Mouse (Mus musculus) thymus, adult 2 months (tissue): ENCODE data around the gene Pcnp. TPM values are rescaled to one million over a fixed set of nuclear protein-coding genes. Genes with fewer than 3 reads are reported as not detected.

Experiments used
- DNase-seq: peaks from one replicate; pipeline ENCODE4 v3.0.0; 2021
- H3K27ac ChIP-seq: fragments of 200-500 bp; 2 replicates; pipeline ENCODE4 v1.5.1; 2012; ENCODE audit warnings: low read length, control low read depth; ENCODE audit not compliant: control insufficient read depth, insufficient read depth
- H3K27me3 ChIP-seq: fragments of 200-500 bp; 2 replicates; pipeline ENCODE4 v1.6.1; 2012; ENCODE audit warnings: mild to moderate bottlenecking, low read length, moderate library complexity, mixed read lengths; ENCODE audit not compliant: control insufficient read depth, insufficient read depth
- H3K36me3 ChIP-seq: fragments of 200-500 bp; 2 replicates; pipeline ENCODE4 v1.6.1; 2012; ENCODE audit warnings: mild to moderate bottlenecking, low read length, moderate library complexity; ENCODE audit not compliant: control insufficient read depth, insufficient read depth
- H3K4me1 ChIP-seq: fragments of 200-500 bp; replicated peaks from 2 replicates; pipeline ENCODE4 v1.6.1; 2012; ENCODE audit warnings: low read length; ENCODE audit not compliant: control insufficient read depth, insufficient read depth
- H3K4me3 ChIP-seq: fragments of 200-500 bp; 2 replicates; pipeline ENCODE4 v1.5.1; 2012; ENCODE audit warnings: mild to moderate bottlenecking, low read length, control low read depth, moderate library complexity; ENCODE audit not compliant: control insufficient read depth, insufficient read depth
- CTCF ChIP-seq: fragments of 200-500 bp; IDR thresholded peaks from 2 replicates; pipeline ENCODE4 v1.5.1; 2012; ENCODE audit warnings: mild to moderate bottlenecking, control low read depth, low read length, moderate library complexity, borderline replicate concordance; ENCODE audit not compliant: control insufficient read depth, poor library complexity, insufficient read depth; ENCODE audit errors: extremely low read depth
- POLR2A ChIP-seq: fragments of 200-500 bp; IDR thresholded peaks from 2 replicates; pipeline ENCODE4 v1.6.1; 2012; ENCODE audit warnings: mild to moderate bottlenecking, low read length, control low read depth, moderate library complexity; ENCODE audit not compliant: control insufficient read depth, poor library complexity, insufficient read depth; ENCODE audit errors: extremely low read depth
- WGBS: fragments of 180-500 bp; shearing (Covaris S2); methylation state at CpG from one replicate; pipeline ENCODE4 v1.1.7; 2018; 5-methylcytosine and 5-hydroxymethylcytosine counted together
- polyA plus RNA-seq: library from polyadenylated mRNA; depleted of rRNA; stranded (reverse); fragments of >200 nt; gene quantifications from 2 replicates; pipeline ENCODE4 v1.2.3, GENCODE M21; 2012

Gene Pcnp
- polyA plus RNA-seq, 1 experiment, result 18.9 TPM

- Histone ChIP-seq H3K4me1 (no peaks in the 10 kb centered on the region), H3K4me3 (no peak overlapping the region), H3K36me3 (peaks cover 19% of the 10 kb centered on the region), H3K27me3 (no peaks in the 10 kb centered on the region), H3K27ac (no peak overlapping the region)
- no peak for DNase-seq
- 96% methylated on average over 7 of the region's 7 CpGs for WGBS
- TF ChIP-seq CTCF (no peak), POLR2A (no peak)
Measured at GRCm38 (mm10) chr16:56014076-56014475, 15.5 kb downstream of the Pcnp start.

- no peak overlapping the region for H3K27ac ChIP-seq
- TF ChIP-seq CTCF (no peak), POLR2A (no peak)
- H3K36me3 ChIP-seq, result peaks cover 9% of the 10 kb centered on the region
- 98% methylated on average over 10 of the region's 10 CpGs for WGBS
- no peaks in the 10 kb centered on the region for H3K27me3 ChIP-seq
- no peak for DNase-seq
- H3K4me3 ChIP-seq, result no peak overlapping the region
- no peaks in the 10 kb centered on the region for H3K4me1 ChIP-seq
Measured at GRCm38 (mm10) chr16:56012789-56013743, 16.5 kb downstream of the Pcnp start.

GRCm38 (mm10) chr16:56008862-56009261 is 20.7 kb downstream of the Pcnp start:
- no peaks in the 10 kb centered on the region for H3K4me1 ChIP-seq
- H3K4me3 ChIP-seq, result no peak overlapping the region
- 96% methylated on average over 1 of the region's 1 CpGs for WGBS
- DNase-seq, result no peak
- no peak overlapping the region for H3K27ac ChIP-seq
- H3K36me3 ChIP-seq, result peaks cover 23% of the 10 kb centered on the region
- H3K27me3 ChIP-seq, result no peaks in the 10 kb centered on the region
- TF ChIP-seq CTCF (no peak), POLR2A (no peak)

GRCm38 (mm10) chr16:56006798-56007197 is 22.7 kb downstream of the Pcnp start:
- TF ChIP-seq CTCF, result no peak
- no peak for TF ChIP-seq POLR2A
- Histone ChIP-seq H3K4me3 (no peak overlapping the region), H3K27me3 (no peaks in the 10 kb centered on the region), H3K4me1 (no peaks in the 10 kb centered on the region), H3K36me3 (peaks cover 41% of the 10 kb centered on the region), H3K27ac (no peak overlapping the region)
- WGBS, result 98% methylated on average over 11 of the region's 11 CpGs
- no peak for DNase-seq

GRCm38 (mm10) chr16:55994235-55994634 is 35.3 kb downstream of the Pcnp start:
- Histone ChIP-seq H3K4me3 (no peak overlapping the region), H3K4me1 (no peaks in the 10 kb centered on the region), H3K27me3 (no peaks in the 10 kb centered on the region), H3K27ac (no peak overlapping the region), H3K36me3 (peaks cover 41% of the 10 kb centered on the region)
- no peak for DNase-seq
- 95% methylated on average over 2 of the region's 2 CpGs for WGBS
- TF ChIP-seq POLR2A (no peak), CTCF (no peak)

GRCm38 (mm10) chr16:55990311-55990710 is 39.2 kb downstream of the Pcnp start:
- no peak for DNase-seq
- Histone ChIP-seq H3K4me3 (no peak overlapping the region), H3K4me1 (no peaks in the 10 kb centered on the region), H3K36me3 (peaks cover 27% of the 10 kb centered on the region), H3K27ac (no peak overlapping the region), H3K27me3 (no peaks in the 10 kb centered on the region)
- TF ChIP-seq POLR2A, result no peak
- no peak for TF ChIP-seq CTCF
- WGBS, result 88% methylated on average over 4 of the region's 4 CpGs
